Mouse (Mus musculus) MN1 (cell line): ENCODE data around the gene Pdzd2.

Experiments
- DNase-seq: peaks from one replicate; pipeline ENCODE4 v3.0.0-alpha.2; 2016; ENCODE audit warnings: low spot score

Pdzd2 gene

DNA sequence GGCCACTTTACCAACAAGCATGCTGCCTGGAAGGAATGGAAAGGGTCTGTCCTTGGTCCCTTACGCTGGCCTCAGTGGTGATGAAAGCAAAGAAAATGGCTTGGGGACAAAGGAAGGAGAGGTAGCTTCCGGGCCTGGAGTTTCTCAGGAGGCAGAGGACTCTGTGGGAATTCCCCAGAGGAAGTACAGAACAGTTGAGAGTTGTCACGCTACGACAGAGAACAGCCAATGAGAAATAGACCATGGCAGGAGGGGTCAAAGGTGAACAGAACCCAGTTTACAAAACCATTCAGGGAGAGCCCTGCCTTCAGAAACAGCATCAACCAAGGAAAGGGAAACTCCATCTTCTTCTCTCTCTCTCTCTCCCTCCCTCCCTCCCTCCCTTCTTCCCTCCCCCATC, 309.1 kb downstream of the Pdzd2 start:
- DNase-seq = no peak

DNA sequence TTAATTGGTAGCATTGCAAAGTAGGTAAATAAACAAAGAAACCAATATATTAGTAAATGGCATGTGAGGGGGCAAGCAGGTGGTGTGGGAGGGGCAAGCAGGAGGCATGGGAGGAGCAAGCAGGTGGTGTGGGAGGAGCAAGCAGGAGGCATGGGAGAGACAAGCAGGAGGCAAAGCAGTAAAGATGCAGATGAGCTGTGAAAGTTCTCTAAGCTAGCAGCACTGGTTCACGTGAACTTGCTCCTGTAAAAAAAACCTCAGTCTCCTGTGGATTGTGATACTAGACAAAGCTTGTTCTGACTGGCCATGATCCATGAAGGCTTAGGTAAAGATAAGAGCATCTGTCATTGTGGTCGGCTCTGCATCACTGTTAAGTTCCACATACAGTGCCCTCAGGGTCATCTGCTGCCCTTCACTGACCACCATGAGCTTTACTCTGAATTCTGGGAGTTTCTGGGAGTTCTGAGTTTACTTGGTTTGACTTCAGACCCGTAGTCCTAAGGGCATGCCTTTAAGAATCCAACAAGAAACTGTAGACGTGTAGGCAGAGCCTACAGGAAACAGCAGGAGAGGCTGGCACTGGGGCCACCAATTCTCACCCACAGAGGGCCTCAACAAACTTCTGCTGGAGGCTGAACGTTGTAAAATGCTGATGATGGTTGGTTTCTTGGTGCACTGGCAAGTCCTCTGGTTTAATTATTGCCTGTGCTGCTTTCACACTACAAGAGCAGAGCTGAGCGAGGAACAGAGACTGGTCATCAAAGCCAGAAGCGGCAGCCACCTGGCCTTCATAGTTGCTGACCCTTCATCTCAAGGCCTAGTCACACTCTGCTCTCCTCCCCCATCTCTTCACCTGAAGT, 309.9 kb downstream of the Pdzd2 start:
- no peak for DNase-seq

DNA sequence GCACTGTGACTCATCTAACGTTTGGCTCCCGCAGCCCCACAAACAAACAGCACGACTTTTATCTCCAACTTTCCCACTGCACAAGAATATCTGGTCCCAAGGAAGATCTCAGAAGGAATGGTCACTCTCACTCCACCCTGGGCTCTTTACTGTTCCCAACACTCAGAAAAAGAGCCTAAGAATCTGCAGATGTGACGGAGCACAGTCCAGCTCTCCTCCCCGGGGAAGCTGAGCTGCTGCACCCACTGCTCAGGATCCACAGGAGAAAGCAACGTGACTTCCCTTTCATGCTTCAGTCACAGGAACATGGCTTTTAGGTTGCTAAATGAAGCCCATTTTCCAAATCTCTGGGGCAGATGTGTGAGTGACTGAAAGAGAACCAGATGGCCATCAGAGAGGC, 311.9 kb downstream of the Pdzd2 start:
- no peak for DNase-seq

DNA sequence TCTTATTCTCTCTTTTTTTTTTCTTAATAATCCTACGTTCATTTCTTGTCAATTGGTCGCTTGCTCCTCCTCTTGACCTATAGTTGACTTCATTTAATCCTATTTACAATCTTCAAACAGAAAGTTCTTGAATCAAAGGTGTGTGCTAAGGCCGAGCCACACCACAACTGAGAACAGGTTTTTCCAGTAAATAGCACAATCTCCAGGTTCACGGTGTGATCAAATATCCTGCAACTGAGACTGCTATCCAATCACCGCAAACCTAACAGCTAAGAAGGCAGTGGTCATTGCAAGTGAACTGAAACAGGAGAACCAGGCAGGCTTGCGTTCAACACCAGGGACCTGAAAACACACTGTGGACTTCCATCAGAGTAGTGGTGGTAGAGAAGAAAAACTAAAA, 313.4 kb downstream of the Pdzd2 start:
- no peak for DNase-seq

DNA sequence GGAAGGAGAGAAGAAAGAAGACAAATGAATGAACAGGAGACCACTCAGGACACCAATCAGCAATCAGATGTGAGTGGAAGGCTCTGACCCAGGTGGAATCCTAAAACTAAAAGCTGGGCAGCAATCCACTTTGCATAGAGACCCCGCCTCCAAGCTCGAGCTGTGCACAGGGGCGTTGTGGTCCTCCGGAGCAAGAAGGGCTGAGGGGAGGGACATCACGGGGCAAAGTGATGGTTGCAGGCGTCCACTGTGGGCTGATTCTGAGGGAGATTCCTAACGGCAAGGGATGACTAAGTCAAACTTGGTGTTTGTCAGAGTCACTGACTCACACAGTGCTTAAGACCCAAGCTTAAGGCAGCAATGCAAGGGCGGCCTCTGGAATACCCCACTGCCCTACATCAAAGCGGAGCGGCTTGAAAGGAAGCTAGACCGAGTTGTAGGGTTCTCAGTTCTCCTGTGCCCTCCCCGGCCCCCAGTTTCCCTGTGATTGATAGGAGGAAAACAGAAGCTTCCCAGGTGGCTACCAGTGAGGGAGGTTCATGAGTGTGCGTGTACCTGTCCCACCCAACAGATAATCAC, 314.6 kb downstream of the Pdzd2 start:
- DNase-seq = no peak

DNA sequence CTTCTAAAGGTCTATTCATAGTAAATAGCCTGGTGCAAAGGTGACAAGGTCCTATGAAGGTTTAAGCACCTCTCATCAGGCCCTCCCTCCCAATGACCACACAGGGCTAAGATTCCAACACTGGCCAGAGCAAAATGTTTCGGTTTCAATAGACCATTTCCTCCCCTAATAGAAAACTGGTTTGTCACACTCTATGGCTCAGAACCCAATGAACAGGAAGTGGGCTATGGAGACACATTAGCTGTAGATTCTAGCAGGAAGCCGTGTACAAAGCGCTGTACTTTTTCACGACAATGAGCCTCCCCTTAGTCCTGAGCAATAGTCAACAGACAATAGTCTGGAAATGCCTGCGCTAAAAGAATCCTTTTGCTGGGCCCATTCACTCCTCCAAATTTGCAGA, 315.5 kb downstream of the Pdzd2 start:
- no peak for DNase-seq

DNA sequence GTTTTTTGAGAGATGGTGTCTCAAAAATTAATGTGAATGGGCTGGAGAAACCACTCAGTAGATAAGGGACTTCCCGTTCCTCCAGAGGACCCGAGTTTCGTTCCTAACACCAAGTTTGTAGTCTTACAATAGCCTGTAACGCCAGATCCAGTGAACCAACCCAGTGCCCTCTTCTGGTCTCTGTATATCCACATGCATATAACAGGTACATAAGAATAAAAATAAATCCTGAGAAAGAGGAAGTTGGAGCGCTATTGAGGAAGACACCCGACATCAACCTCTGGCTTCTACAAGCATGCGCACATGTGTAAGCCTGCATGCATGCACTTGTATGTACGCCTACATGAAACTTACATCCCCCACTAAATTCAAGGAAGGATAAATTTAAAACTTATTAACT, 318.8 kb downstream of the Pdzd2 start:
- DNase-seq = no peak

DNA sequence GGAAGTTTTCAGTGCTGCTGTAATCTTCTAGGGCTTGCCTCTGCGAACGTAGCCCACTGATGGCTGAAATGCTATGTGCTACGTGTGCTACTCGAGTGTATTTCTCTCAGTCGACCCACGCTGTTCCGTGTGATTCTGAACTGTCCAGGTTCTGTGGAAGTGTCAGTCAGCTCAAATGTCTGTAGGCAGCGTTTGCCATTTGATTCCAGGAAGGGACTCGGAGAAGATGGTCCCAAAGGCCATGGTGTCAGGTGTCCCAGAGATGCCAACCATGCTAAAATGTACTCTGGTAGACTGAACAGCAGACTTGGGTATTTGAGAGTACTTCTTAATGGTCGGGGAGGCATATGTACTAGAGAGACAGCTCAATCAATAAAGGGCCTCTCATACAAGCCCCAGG, 319.3 kb downstream of the Pdzd2 start:
- no peak for DNase-seq

DNA sequence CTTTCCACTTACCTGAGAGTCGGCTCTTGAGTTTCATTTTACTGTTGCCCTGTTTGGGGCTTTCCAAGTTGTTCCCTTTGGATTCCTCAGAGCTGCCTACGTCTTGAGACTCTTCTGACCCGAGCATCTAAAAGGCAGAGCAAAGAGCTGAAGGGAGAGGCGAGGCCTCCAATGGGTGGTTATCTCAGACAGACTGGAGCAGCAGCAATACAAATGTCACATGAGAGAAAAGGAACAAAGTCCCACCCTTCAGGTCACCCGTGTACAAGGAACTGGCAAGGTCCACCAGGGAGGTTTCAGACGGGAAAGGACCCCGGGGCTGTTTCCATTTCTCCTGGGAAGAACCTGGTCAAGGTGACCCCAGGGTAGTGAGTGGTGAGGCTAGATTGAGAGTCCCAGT, 320.3 kb downstream of the Pdzd2 start:
- DNase-seq = no peak

DNA sequence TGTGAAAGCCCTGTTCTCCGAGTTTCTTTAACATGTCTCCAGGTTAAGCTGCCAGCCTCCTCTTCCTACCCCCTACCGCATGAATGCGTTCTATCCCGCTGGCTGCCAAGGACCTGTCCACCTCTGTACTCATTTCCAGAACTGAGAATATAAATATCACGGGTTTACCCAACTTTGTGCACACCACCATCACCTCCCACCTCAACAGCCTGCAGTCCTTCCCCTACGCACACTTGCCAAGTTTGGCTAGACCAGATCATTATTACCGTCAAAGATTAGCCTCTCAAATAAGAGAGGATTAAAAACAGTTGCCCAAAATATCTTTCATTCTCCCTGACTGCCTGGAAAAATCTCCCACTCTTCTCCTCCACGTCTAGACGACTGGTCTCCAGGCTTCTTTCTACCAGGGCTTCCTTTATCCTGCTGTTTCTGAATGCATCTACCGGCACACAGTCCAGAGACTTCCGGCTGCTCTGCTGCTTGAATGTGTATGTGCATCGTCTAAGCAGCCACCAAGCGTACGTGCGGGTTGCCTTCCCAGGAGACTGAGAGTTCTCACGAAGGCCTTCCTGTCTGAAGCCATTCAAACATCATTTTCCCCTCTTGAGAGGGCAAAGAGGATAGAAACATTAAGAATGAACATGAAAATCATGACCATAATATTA, 324.1 kb downstream of the Pdzd2 start:
- no peak for DNase-seq

DNA sequence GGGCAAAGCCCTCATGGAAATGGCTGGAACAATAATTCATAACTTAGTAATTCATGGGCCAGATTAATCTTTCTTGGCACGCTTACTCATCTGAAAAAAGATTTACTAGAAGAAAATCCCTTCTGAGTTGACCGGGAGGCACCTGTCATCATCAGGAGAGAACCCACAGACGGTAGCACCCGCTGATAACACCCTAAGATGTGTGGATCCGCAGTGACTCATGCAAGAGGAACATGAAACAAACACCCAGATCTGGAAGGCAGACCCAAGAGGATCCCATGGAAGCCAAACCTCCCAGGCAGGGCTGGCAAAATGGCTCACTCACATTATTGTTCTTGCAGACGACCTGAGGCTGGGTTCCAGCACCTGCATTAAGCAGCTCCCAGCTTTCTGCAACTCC, 325.0 kb downstream of the Pdzd2 start:
- DNase-seq = no peak

DNA sequence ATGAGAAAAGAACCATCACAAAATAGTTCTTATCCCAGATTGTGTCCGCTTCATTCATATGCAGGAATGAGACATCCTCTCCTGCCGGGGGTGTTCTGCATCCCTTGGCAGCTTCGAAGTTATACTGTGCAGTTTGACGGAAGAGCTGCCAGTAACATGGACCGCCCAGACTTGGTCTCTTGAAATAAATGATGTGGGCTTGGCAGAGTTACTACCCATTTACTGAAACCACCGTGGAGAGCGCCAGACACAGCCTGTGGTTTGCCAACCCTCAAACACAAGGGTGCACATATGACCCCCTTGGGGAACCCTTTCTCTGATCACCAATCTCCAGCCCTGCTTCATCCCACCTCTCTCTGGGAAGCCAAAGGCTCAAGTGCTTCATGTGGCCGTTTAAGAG, 331.5 kb downstream of the Pdzd2 start:
- no peak for DNase-seq

DNA sequence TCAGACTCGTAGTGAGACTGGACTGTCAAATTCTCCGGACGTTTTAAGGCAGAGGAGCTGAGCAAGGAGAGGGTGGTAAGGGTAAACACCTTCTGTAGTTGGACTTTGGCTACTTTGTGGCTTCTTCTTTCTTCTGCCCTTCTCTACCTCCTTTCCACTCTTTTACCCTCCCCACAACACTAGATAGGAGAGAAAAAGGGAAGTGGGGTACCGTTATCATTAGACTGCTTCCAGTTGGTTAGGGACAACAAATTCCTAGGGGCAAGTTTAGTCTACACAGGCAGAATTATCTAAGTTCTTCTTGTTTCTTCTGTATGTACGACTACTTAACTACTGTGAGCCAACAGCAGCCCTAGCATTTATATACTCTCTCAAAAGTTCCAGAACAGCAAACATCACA, 334.1 kb downstream of the Pdzd2 start:
- DNase-seq = no peak

DNA sequence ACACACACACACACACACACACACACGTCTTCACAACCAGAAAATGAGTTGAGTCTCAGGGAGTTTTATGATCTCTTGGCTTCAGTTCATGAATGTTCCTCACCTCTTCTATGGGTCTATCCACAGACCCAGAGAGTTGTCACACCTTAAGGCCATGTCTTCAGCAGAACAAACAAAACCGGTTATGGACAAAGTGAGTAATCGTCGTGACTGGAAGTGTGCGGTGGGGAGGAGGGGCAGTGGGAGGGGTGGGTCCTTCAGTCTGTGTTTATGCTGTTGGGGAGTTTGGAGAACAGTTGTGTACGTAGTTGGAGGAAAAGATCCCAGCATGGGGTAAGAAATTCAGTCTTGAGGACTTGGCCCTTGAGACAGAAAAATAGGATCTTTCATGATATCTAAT, 342.7 kb downstream of the Pdzd2 start:
- no peak for DNase-seq

DNA sequence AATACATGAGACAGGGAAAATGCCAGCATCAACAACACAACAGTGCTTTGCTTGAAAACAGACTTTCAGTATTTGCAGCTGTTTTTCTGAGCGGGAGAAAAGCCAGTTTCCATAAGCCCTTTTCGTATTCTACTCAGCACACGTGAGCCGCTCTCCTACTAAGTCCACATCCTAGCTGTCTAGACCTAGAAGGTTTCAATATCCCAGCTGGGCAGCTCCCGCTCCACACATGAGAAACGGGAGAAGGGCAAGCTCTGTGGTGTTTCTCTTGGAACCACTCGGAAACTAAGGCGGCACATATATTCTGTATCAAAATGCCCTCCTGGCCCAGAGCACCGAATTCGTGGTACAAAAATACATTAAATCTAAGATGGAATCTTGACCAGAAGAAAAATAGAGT, 345.0 kb downstream of the Pdzd2 start:
- no peak for DNase-seq

DNA sequence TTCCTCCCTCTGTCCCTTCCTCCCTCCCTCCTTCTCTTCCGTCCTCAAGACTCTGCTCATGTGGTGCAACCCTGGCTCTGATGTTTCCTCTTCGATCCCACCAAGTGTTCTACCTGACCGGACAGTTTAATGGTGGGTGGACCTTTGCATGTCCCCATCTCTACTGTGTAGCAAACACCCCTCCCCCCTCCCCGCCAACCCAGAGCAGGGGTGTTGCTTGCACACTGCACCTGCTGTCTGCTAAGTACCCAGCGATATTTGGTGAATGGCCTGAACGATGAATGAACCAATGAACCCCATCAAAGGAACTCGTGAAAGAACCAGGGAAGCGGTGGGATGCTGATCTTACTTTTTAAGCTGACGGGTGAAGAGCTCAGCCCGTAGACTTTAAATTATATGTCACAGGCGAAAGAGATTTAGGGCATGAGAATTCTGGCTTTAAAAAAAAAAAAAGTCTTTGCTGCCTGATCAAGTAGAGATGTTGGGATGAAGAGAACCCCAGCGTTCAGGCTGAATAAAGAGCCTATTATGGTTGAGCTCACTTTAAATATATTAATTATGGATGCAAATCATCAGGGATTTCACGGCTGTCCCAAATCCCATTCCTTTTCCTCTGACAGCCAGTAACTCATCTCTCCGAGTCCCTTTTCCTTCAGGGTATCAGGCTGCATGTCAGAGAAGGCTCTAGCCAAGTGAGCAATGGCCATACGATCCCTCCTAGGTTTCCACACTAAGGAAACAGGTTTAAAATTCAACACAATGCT, 350.8 kb downstream of the Pdzd2 start:
- no peak for DNase-seq

DNA sequence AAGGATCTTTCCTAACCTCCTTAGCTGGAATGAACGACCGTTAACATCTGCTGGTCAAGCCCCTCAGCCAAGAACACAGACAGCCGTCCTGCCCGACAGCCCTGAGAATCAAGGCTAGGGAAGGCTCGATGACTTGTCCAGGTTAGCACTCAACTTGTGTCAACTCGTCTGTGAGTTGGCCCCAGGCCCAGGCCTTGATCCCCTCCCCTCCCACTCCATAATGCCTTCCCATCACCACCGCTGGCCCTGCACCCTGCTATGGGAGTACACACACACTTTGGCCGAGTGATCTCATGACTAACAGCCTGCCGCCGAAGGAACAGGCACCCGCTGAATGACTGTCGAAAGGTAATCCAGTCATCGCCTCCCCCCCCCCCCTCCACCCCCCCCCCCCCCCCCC, 355.0 kb downstream of the Pdzd2 start:
- no peak for DNase-seq

DNA sequence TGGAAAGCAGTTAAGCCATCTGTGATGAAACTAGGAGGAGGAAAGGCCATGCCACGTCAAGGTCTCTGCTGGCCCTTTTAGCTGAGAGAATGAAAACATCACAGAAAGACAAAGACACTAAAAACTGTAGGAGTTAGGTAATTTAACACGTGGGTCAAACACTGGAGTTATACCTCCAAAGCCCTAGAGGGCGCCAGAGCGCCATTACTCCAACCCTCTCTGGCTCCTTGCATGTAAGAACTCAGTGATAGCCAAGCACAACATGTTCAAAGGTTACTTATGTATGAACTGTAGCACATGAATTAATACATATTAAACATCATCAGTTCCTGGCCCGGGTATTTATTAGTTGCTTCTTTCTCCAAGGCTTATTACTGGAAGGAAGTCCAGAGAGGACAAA, 359.2 kb downstream of the Pdzd2 start:
- DNase-seq = peak; percentile 46

DNA sequence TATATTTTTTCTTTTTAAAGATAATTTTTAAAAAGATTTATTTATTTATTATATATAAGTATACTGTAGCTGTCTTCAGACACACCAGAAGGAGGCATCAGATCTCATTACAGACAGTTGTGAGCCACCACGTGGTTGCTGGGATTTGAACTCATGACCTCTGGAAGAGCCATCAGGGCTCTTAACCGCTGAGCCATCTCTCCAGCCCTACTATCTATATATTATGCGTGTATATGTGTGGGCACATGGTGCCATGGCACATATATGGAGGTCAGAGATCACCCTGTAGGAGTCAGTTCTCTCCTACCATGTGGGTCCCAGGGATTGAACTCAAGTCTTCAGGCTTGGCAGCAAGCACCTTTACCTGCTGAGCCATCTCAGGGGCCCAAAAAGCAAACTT, 359.7 kb downstream of the Pdzd2 start:
- no peak for DNase-seq

DNA sequence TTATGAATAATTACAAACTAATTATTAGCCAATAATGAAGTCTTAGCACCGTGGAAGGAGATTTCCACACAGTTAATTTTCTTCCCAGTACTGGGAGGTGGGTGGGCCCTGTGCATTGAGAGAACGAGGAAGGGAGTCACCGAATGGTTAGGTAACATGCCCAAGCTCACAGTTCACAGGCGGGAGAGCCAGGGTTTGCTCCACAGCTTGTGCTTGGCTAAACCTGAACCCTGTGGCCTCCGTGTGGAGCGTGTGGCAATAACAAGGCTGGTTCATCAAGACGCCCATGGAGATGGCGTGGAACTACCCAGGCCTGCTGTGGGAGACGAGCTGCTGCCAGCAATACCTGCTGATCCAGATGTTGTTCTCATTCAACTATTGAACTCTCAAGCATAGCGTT, 361.9 kb downstream of the Pdzd2 start:
- no peak for DNase-seq

DNA sequence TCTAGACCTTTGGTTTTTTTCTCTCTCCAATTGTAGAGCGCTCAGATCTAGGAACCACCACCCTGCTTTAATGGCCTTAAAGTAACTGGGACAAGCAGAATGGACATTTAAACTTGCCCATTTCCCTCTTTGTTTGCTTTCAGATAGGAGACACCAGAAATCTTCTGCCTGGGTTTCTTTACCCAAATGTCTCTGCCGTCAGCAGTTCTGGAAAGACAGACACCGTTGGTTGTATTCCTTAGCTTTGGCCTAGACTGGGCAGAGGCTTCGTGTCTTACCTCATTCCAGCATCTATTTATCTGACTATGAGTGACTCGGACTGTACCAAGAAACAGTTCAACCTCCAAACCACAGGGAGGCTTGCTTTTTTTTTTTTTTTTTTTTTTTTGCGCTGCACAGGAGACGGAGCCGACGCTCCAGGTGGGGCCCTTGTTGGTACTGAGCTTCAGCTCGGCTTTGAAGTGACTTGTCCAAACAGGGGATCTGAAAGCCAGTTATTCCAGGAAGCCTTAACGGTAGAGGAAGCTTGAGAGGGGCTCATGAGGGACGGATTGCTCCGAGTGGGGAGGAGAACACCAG, 363.1 kb downstream of the Pdzd2 start:
- DNase-seq = no peak

DNA sequence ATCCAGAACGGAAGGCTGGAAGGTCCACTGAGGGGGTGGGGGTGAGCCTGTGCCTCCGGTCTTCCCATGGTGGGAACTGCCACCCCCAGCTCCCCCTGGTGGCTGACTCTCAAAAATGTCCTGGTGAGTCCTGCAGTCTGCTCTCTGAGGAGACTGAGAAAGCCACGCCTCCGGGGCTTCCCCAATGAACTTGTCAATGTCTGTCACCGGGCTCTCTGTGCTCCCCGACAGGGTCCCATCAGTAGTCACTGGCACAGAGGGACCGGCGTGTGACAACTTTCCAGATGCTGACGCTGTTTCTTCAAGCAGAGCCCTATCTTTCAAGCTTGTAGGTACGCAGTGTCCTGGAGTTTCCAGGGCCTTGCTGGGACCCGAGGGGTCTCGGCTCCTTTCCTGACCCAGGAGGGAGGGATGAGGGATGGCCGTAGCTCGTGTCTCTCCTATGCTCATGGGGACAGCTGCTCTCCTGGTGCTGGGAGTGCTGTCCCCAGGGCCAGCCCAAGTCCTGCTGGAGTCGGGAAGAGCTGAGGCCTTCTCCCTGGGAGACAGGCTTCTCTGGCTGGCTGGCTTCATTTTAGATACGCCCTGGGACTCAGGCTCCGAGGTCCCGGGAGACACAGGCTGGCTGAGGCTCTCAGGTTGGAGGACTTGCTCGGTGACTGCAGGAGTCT, 363.9 kb downstream of the Pdzd2 start:
- DNase-seq = peak; percentile 36
